Mouse (Mus musculus): ENCODE measurements around the gene T2.

DNA sequence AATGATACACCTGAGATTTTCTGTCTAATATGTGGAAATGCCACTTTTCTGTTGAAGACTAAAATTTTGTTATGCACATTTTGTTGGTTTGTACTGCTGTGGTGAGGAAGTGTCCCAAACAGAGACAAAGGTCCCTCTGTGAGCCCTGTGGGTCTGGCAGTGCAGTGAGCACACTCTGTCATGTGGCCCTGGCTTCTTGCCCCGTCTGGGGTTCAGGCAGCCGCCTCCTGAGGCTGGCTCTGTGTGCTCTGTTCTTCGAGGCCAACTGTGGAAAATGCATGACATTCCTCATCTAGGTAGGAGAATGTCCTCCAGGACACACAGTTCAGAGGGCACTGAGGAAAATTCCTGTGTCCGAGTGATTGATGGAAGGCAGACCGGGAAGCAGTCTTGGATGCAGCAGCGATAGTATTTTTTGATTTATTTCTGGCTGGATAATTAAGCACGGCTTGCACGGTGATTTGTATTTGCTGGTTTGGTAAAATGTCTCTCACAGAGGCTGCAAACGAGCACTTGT is 91.9 kb downstream of the T2 start:
- TF ChIP-seq GATA1 (IDR thresholded peaks at IDR 0.05; ENCODE audit: borderline replicate concordance, low read length) (no peak), FLI1 (IDR thresholded peaks at IDR 0.05; ENCODE audit: low read length) (no peak)

Data from megakaryocyte, embryonic 14.5 days (primary cell).